Mouse (Mus musculus): Measurements from ENCODE around the gene Psg23. TPM values are rescaled to one million over a fixed set of nuclear protein-coding genes. Genes with fewer than 3 reads are reported as not detected.

The Psg23 gene
- not detected for polyA plus RNA-seq (2017; shearing (Covaris generic))

DNA sequence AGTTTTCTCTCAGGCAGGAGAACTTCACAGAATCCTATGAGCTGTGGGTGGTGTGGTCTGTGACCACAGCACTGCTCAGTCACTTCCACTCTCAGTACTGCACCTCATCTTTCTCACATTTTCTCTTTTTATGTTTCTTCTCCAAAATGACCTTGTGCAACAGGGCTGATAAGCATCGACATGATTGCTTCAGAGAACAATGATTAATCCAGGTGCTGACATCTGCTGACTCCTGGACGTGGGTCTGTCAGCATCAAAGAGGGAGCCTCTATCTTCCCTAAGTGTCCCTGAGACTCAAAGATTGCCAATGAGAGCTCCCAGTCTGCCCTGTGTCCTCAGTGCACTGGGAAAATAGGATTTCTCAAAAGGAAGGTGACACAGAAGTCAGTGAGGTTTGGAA lies at the start of gene Psg23:
Gene Psg23 (minus strand): TSS at position 101 of the 400 bp plus-strand sequence.

GRCm38 (mm10) chr7:18656625-18657024 lies 40.3 kb upstream of the Psg23 start, which contains the start of gene Psg21:
Psg21 (minus strand) TSS chr7:18656725.

DNA sequence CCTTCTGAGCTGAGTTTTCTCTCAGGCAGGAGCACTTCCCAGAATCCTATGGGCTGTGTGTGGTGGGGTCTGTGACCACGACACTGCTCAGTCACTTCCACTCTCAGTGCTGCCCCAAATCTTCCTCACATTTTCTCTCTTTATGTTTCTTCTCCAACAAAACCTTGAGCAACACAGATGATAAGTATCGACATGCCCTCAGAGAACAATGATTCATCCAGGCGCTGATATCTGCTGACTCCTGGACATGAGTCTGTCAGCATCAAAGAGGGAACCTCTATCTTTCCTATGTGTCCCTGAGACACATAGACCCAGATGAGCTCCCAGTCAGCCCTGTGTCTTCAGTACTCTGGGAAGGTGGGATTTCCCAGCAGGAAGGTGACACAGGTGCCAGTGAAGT lies 49.1 kb downstream of the Psg23 start, which contains the start of gene Psg27:
Gene Psg27 (minus strand): TSS at position 101 of the 400 bp plus-strand sequence.

Other genes starting within 250 kb of the Psg23 start
- gene Psg28, start 184.5 kb downstream of the Psg23 start, polyA plus RNA-seq (2017; shearing (Covaris generic)): not detected
- gene Psg26, start 132.3 kb downstream of the Psg23 start, polyA plus RNA-seq (2017; shearing (Covaris generic)): not detected
- gene Psg25, start 84.2 kb downstream of the Psg23 start, polyA plus RNA-seq (2017; shearing (Covaris generic)): not detected
- not detected for gene Psg27, start 49.2 kb downstream of the Psg23 start, polyA plus RNA-seq (2017; shearing (Covaris generic))
- gene Psg21, start 40.2 kb upstream of the Psg23 start, polyA plus RNA-seq (2017; shearing (Covaris generic)): 0.17 TPM
- not detected for gene Psg20, start 69.7 kb upstream of the Psg23 start, polyA plus RNA-seq (2017; shearing (Covaris generic))
- gene Psg22, start 101.6 kb upstream of the Psg23 start, polyA plus RNA-seq (2017; shearing (Covaris generic)): not detected
- not detected for gene Psg19, start 182.0 kb upstream of the Psg23 start, polyA plus RNA-seq (2017; shearing (Covaris generic))
- not detected for gene Psg17, start 205.1 kb upstream of the Psg23 start, polyA plus RNA-seq (2017; shearing (Covaris generic))
- 0.35 TPM for gene Mill2, start 223.5 kb upstream of the Psg23 start, polyA plus RNA-seq (2017; shearing (Covaris generic))

Data from effector memory CD4-positive, alpha-beta T cell, adult 5 months (primary cell).